ENCODE assay signal across 13 mouse cellular contexts in the genomic region with DNA sequence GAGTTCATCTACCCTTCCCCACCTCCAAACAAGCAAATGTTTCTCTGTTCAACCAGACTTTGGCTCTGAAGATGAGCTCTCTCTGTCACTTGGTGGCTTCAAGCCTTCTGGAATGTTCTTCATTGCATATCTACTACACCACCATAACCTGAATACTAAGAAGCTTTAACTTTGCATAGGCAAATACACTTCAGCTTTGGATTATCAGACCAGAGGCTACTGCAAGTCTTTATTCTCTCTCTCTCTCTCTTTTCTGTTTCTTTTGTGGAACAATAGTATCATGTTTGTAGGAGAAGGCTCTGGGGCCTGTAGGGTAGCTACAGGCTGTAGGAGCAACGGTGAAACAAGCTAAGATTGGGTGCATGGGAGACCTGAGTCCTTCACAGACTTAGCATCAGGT.
"Had no signal": no experiment of that assay in that cellular context is flagged by ENCODE, and none has a peak within 500 bp of the region (broad histone marks: within the 10 kb centered on the region; RNA-seq: fewer than 3 reads in every experiment).

No protein-coding gene starts in this region.

- ATAC-seq: midbrain, embryonic 16.5 days had no signal

- H3K36me3 ChIP-seq: limb, embryonic 12.5 days; midbrain, embryonic 12.5 days; neural tube, embryonic 13.5 days had no signal

- H3K4me3 ChIP-seq: limb, embryonic 12.5 days; midbrain, embryonic 12.5 days; neural tube, embryonic 13.5 days had no signal

- H3K27me3 ChIP-seq: limb, embryonic 12.5 days; midbrain, embryonic 12.5 days; neural tube, embryonic 13.5 days had no signal

- H3K9ac ChIP-seq: limb, embryonic 12.5 days; liver, embryonic 14.5 days; midbrain, embryonic 12.5 days; neural tube, embryonic 13.5 days had no signal

- DNase-seq: kidney, adult 9 months; kidney, postnatal 36 days; layer of hippocampus, adult 9-11 months; layer of hippocampus, postnatal 36 days; lung, adult 2 months; lung, postnatal 14 days; right cerebral cortex, postnatal 14 days; thymus, postnatal 4 days had no signal

- H3K27ac ChIP-seq: liver, embryonic 14.5 days; midbrain, embryonic 12.5 days had no signal

- H3K4me2 ChIP-seq: limb, embryonic 12.5 days; midbrain, embryonic 12.5 days; neural tube, embryonic 13.5 days had no signal

- H3K9me3 ChIP-seq: limb, embryonic 12.5 days; midbrain, embryonic 12.5 days; neural tube, embryonic 13.5 days had no signal
